Mouse (Mus musculus): Measurements from ENCODE around the gene Grrp1.

Grrp1 gene

DNA sequence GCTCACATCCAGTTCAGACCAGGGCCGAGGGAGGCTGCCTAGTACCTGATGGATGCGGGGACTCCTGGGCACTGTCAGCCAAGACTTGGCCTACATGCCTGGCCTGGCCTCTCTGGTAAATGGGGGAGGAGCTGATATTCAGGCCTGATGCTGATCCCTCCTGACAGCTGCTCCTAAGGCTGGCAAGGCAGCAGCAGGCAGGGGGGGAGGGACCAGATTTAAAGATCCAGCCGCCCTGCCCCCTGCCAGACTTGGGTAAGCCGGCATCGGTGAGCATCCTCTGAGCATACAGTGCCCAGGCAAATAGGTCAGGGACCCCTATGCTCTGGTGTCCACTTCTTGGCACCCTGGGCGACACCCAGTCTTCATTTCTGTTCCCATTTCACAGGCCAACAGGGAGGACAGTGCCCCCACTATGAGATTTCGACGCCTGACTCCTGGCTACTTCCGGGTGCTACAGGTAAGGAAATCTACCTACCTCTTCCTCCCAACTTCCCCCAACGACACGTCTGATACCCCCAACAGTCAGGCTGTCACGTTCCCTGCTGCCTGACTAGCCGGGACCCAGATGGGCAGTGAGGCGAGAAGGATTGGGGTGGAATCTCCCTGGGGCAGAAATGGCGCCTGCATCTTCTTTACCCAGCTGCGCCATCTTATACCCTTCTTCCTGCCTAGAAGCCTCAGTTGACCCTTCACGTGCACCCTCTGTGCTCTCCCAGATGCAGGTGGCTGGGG, 10.2 kb downstream of the Grrp1 start, which contains the start of gene E130218I03Rik:
TSS of gene E130218I03Rik (plus strand) at position 147 of the 735 bp plus-strand sequence.
- no peak for DNase-seq (ENCODE audit: low spot score)

DNA sequence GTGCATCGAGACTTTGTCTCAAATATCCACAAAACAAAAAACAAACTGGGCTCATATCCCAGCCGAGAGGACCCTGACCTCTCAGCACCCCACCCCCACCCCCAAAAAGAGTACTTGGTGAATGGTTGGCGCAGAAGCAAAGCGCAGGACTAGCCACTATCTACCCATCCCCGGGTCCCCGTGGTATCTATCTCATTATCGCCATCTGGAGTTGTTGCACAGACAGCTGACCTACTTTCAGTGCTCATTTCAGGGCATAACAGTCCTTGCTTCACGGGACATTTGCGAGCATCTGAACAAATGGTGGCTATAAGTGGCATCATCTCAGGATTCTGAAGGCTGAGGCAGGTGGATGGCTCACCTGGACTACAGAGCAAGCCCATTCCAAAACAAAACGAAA, 15.2 kb downstream of the Grrp1 start:
- no peak for DNase-seq (ENCODE audit: low spot score)

DNA sequence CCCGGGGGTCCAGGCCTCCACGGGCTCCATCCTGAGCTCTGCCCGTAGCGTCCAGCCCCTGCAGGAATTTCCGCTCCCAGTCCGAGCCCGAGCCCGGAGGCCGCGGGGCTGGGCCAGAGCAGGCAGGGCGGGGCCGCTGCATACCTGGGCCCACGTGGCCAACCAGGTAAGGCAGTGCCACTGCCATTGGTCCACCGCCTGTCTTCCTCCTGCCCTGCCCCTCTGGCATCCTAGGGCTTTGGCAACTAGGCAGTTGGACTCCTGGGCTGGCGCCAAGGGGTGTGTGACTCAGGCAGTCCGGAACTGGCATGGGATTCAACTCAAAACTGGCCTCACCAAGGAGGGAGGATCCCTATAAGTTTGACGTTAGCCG, 15.6 kb downstream of the Grrp1 start, which contains the start of gene Cnksr1:
TSS of gene Cnksr1 (minus strand) at position 121 of the 373 bp plus-strand sequence.
- peak; percentile 82 for DNase-seq (ENCODE audit: low spot score)

DNA sequence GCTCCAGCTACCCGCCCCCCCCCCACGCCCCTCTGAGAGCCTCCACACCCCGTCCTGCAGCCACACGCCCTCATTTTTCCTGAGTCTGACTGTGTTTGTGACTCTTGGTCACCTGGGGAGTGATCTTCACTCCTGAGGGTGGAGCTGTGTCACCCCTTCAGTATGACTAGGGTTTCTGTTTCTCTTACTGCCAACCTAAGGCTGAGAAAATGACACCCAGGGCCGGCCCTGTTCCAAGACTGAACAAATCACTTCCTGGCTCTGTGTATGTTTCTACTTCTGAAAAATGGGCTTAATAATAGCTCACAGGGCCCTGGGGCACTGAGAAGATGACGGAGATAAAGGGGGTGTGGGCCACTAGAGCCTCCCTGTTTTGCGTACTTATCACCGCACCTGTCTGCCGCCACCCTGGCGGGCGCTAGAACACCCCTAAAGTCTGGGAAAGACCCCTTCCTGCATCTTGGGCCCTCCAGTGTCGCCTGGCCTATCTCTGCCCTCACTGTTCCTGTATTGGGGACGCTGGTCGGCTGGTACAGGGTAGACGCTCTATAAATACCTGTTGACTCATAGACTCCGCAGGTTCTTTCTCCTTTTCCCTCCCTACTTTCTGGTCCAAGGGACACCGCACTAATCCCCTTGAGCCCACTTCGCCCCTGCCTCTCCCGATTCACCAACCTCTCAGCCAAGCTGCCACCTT, 16.2 kb downstream of the Grrp1 start:
- DNase-seq (ENCODE audit: low spot score), result no peak

DNA sequence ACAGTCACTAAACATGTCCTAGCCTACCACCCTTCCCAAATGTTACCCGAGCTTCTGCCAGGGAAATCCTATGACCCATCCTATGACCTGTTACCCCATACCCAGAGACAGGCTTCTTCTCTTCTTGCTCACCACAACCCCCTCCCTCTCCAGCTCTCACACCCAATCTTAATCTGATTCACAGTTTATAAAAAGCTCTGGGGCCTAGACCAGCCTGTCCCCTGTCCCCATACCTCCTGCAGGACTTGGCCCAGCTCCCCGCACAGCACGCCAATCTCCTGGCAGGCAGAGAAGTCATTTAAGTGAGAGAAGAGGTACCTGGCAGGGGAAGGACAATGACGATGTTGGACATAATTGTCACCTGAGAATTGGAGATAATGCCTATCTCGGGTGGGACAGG, 19.0 kb downstream of the Grrp1 start:
- DNase-seq (ENCODE audit: low spot score), result no peak

DNA sequence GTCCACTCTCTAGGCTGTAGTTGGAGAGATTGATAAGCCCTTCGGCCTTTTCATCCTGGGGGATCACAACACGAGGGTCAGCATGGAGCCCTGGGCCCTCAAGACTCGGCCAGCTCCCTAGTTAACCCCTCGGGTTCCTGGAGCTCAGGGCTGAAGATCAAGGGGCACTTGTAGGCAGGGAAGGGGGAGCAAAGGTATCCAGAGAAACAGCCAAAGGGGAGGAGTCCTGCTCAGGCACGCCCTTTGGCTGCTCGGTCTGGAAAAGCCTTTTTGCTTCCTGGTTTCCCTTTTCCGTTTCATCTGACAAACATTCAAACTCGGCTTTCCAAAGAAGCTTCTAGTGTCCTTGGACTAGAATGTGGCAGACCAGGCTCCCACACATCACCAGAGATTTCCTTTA, 23.5 kb downstream of the Grrp1 start:
- DNase-seq (ENCODE audit: low spot score), result no peak

DNA sequence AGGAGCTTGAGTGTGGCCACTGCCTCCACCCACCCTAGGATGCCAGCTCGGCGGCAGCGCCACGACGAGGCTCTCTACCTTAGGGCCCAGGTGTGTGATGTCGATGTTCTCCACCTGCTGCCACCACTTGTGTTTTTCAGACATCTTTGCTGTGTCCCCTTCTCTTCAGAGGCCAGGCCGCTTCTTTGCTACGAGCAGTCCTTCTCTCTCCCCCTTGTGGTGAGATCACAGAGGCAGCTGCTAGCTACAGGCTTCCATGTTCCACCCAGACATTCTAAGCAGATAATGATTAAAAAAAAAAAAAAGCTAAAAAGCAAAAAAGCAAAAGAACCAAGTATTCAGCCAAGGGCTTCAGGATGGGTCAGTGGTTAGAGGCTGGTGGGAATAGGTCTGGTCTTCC, 26.7 kb downstream of the Grrp1 start, which contains the start of gene Catsper4:
TSS of gene Catsper4 (minus strand) at position 190 of the 400 bp plus-strand sequence.
- DNase-seq (ENCODE audit: low spot score), result no peak

DNA sequence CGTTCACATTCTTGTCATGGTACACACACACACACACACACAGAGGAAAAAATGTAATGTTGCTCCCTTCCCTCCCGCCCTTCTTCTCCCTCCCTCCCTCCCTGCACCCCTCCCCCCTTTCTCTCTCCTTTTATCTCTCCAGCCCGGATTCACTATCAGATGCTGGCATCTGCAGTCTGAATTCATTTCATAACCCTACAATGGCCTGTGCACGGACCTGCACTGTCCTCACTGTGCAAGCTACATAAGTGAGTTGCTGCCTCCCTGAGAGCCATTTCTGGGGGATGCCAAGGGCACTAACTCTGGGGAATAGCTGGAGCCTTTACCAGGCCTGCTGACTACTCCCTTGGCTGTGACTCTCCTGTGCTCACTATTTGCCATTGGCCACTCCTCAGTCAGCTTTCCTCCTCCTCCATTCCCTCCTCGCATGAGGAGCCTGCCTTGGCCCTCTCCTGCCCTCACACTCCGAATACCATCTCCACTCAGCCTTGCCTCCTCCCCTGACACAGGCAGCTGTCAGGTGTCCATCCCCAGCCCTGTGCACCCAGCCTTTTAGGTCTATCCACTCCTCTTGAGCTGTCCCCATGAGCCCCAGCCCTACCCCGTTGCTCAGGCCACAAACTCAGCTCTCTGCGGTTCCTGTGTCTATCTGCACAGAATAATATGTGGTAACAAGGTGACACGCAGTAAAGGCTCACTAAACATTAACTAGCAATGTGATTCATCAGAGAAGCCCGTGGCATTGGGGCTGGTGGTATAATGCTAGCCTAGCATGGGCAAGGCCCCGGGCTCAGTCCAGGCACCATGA, 30.9 kb downstream of the Grrp1 start:
- DNase-seq (ENCODE audit: low spot score), result no peak

DNA sequence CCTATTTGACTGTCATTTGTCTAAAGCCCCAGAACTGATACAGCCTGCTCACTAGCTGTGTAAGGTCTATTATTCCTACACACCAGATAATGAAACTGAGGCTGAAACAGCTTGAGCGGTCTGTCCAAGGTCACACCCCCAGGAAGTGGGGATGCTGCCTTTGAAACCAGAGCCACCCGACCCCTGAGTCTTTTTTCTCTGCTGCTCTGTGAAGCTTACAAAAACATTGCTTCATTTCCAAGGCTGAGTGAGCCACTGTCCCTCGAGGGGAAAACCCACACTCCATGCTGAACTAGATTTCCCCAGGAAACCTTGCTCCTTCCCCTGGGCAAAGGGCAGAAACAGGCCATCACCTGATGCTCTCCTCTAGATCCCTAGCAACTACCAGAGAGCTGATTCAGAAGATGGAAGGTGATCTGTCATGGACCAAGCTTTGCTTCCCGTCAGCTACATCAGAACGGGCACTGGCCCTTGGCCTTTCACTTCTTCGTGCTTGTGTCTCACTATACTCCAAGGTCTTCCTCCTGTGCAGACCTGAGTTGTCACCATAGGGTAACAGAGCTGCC, 47.3 kb downstream of the Grrp1 start:
- DNase-seq (ENCODE audit: low spot score), result no peak

DNA sequence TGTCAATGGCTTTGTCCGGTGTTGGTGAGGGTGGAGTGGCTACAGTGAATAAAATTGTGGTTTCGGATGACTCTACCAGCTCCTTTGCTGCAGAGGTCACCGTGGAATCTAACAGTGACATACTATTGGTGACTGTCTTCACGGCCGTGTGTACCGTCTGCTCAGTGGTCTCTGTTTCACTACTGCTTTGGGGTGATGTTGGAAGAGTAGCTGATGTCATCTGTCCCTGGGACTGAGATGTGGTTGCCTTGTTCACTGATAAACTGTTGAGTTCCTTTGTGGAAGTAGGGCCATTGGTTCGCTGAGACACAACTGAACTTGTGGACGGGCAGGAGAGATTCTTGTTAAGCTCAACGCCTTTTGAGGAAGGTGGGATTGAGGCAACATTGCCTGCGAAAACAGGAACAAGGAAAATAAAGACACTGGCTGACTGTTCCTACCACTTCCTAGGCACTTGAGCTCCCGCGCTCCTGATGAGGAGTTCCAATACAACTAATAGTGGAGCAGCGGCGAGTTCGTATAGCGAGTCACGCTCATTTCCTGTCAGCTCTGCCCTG, 50.5 kb downstream of the Grrp1 start:
- DNase-seq (ENCODE audit: low spot score), result no peak

DNA sequence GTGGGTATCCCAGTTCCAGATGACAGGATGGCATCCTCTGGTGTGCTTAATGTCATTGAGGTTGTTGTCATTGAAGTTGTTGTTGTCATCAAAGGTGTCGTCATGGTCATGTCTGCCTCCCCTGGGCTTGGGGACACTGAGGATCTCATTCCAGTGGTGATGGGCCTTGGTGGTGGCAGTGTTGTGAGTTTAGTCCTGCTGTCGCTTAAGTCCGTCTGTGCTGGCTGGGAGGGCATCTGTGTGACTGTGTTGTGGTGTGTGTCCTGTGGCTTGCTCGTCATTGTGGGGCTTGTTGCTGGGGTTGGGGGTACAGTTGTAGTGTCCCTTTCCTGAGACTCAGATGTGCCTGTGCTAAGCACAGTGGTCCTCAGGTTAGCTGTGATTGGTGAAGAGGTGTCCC, 51.0 kb downstream of the Grrp1 start, which contains the start of gene Gm7534:
TSS of gene Gm7534 (minus strand) at position 101 of the 400 bp plus-strand sequence.
- no peak for DNase-seq (ENCODE audit: low spot score)
